Comparison of ENCODE assay signal across 13 mouse cellular contexts in genomic region chr15:8865089-8865933, GRCm38 (mm10).
A peak's percentile ranks its signal among the peaks of the same experiment; 100 is the strongest.
DNase-seq lines count a peak whose midpoint lies in the region; ATAC-seq lines count a peak whose summit lies in the region.
"Had no signal": no experiment of that assay in that cellular context is flagged by ENCODE, and none has a peak within 500 bp of the region (broad histone marks: within the 10 kb centered on the region; RNA-seq: fewer than 3 reads in every experiment).

No protein-coding gene starts in this region.

- no peak for DNase-seq in frontal cortex, postnatal 14 days (ENCODE audit: low spot score in 2 of 2)
- DNase-seq in retina, postnatal 1 day, result peak; percentile 68
- DNase-seq in retina, embryonic 14.5 days (ENCODE audit: low spot score), result no peak
- peak; percentile 88 for DNase-seq in midbrain, embryonic 11.5 days (ENCODE audit: low spot score, missing footprints)
- DNase-seq in heart, postnatal 4 days, result no peak
- DNase-seq in lung, postnatal 14 days, result no peak
- DNase-seq in spleen, adult 12 weeks (ENCODE audit: low spot score), result no peak
- DNase-seq: adrenal gland, postnatal 14 days; kidney, adult 9 months had no signal

- H3K4me1 ChIP-seq in midbrain, embryonic 11.5 days (ENCODE audit: control insufficient read depth, insufficient read depth, low read length), result peaks cover 2% of the 10 kb centered on the region; the same call in 1 of the 2 replicates
- H3K4me1 ChIP-seq: limb, embryonic 15.5 days had no signal

- no peak overlapping the region for H3K4me3 ChIP-seq in midbrain, embryonic 11.5 days (ENCODE audit: low read depth, low read length)
- H3K4me3 ChIP-seq: erythroblast, embryonic 14.5 days; heart, embryonic 10.5 days; limb, embryonic 15.5 days had no signal

- H3K4me2 ChIP-seq in midbrain, embryonic 11.5 days, result no peak overlapping the region
- H3K4me2 ChIP-seq: limb, embryonic 15.5 days had no signal

- no peaks in the 10 kb centered on the region for H3K27me3 ChIP-seq in midbrain, embryonic 11.5 days (ENCODE audit: control insufficient read depth, insufficient read depth, low read length)
- H3K27me3 ChIP-seq: limb, embryonic 15.5 days had no signal

- no peaks in the 10 kb centered on the region for H3K36me3 ChIP-seq in midbrain, embryonic 11.5 days (ENCODE audit: control insufficient read depth, insufficient read depth, low read length)
- H3K36me3 ChIP-seq: heart, embryonic 10.5 days; limb, embryonic 15.5 days had no signal

- 53% methylated on average over 8 of the region's 8 CpGs for WGBS in midbrain, embryonic 11.5 days

- H3K27ac ChIP-seq in midbrain, embryonic 11.5 days (ENCODE audit: low read depth, low read length), result no peak overlapping the region
- H3K27ac ChIP-seq: heart, embryonic 10.5 days; limb, embryonic 15.5 days had no signal

- H3K9me3 ChIP-seq in midbrain, embryonic 11.5 days (ENCODE audit: control insufficient read depth, low read length), result no peaks in the 10 kb centered on the region
- H3K9me3 ChIP-seq: heart, embryonic 10.5 days; limb, embryonic 15.5 days had no signal

- peak; percentile 47; the same call in 1 of the 2 replicates for ATAC-seq in frontal cortex, adult (ENCODE audit: low TSS enrichment)
- peak; percentile 81 for ATAC-seq in midbrain, embryonic 11.5 days (ENCODE audit: low FRiP score)

- no peak overlapping the region for H3K9ac ChIP-seq in midbrain, embryonic 11.5 days (ENCODE audit: low read length)
- H3K9ac ChIP-seq: limb, embryonic 15.5 days had no signal

Comparison
In these comparisons a context has a peak if more than half of its experiments do, and no peak if none do; other contexts are left out.
1. DNase-seq: peak in retina, postnatal 1 day (single experiment) and midbrain, embryonic 11.5 days (single experiment); none in frontal cortex, postnatal 14 days (0 of 2), retina, embryonic 14.5 days (single experiment), heart, postnatal 4 days (single experiment), lung, postnatal 14 days (single experiment) and spleen, adult 12 weeks (single experiment).